Mouse (Mus musculus): Measurements from ENCODE around the gene Ccdc144b. TPM values are rescaled to one million over a fixed set of nuclear protein-coding genes. Genes with fewer than 3 reads are reported as not detected.

Ccdc144b gene
- polyA plus RNA-seq, 1 experiment from 2014 or later: not detected

DNA sequence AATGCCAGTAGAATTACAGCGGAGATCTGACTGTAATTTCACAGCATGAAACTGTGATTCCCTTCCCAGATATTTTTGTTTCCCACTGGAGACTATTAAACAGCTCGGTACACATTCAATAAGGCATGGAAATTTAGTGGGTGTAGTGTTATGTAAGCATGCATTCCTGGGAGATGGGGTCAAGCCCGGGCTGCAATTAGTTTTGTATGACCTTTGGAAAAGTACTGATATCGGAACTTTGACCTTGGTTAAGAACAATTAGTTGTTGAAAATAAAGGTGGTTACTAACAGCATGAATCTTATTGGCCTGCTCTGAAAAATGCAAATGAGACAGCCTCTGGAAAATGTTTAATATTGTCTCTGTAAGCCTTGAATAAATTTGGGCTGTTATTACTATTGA lies 82.9 kb downstream of the Ccdc144b start:
- WGBS: 88% methylated on average over 4 of the region's 4 CpGs
- no peaks in the 10 kb centered on the region for H3K4me1 ChIP-seq
- H3K4me3 ChIP-seq: no peak overlapping the region
- peaks cover 29% of the 10 kb centered on the region for H3K36me3 ChIP-seq
- no peak for ATAC-seq (replicated peaks)
- no peak overlapping the region for H3K27ac ChIP-seq (replicated peaks)
- H3K27me3 ChIP-seq: no peaks in the 10 kb centered on the region
- H3K9me3 ChIP-seq: no peaks in the 10 kb centered on the region
- no peak overlapping the region for H3K4me2 ChIP-seq (replicated peaks)
- no peak overlapping the region for H3K9ac ChIP-seq (replicated peaks)

DNA sequence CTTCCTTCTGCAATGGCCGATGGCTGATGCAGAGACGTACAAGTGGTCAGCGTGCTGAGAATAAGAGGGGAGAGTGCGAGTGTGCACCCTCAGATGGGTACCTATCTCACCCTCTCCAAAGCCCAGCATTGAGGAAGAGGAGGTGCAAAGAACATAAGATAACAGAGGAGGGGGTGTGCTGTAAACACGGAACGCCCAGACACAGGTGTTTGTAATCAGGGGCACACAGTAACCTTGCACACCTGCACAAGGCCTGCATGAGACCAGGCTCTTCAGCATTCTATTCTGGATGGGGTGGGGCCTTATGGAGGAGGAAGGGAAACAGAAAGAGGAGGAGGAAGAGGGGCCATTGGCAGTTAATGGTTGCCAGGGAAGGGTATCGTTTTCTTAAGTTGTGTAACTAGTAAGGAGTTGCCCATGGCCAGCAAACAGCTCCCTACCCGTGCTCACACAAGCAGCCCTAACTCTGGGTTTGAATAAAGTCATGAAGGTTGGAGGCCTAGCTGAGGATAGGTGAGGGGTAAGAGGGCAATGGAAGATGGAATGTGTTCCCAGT lies 85.9 kb downstream of the Ccdc144b start:
- no peaks in the 10 kb centered on the region for H3K4me1 ChIP-seq
- no peak overlapping the region for H3K9ac ChIP-seq (replicated peaks)
- peaks cover 30% of the 10 kb centered on the region for H3K36me3 ChIP-seq
- H3K4me2 ChIP-seq (replicated peaks): no peak overlapping the region
- H3K27ac ChIP-seq (replicated peaks): no peak overlapping the region
- no peak for ATAC-seq (replicated peaks)
- H3K4me3 ChIP-seq: no peak overlapping the region
- no peaks in the 10 kb centered on the region for H3K9me3 ChIP-seq
- WGBS: 96% methylated on average over 8 of the region's 8 CpGs
- no peaks in the 10 kb centered on the region for H3K27me3 ChIP-seq

GRCm38 (mm10) chr3:35966493-35966892 lies 86.9 kb downstream of the Ccdc144b start:
- no peak overlapping the region for H3K9ac ChIP-seq (replicated peaks)
- 87% methylated on average over 2 of the region's 2 CpGs for WGBS
- no peak overlapping the region for H3K27ac ChIP-seq (replicated peaks)
- no peaks in the 10 kb centered on the region for H3K9me3 ChIP-seq
- H3K27me3 ChIP-seq: no peaks in the 10 kb centered on the region
- H3K4me1 ChIP-seq: no peaks in the 10 kb centered on the region
- no peak for ATAC-seq (replicated peaks)
- no peak overlapping the region for H3K4me2 ChIP-seq (replicated peaks)
- H3K4me3 ChIP-seq: no peak overlapping the region
- peaks cover 27% of the 10 kb centered on the region for H3K36me3 ChIP-seq

DNA sequence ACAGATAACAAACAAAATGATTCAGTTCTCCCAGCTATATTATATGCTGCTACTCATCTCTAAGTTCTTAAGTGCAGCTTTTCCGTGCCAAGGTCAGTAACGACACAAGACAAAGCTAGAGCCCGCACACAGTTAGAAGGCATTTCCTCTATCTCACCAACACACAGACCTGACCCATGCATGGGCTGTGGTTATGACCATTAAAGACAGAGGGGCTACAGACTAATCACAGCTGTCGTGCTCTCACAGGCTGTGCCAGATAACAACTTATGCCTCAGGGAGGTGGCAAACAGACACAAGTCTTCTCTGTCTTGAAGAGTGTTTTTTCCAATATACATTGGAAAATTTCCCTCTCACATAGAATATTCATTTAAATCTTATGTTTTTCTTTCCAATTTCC lies 88.4 kb downstream of the Ccdc144b start:
- H3K27ac ChIP-seq (replicated peaks): no peak overlapping the region
- H3K4me1 ChIP-seq: no peaks in the 10 kb centered on the region
- H3K9ac ChIP-seq (replicated peaks): no peak overlapping the region
- WGBS: 91% methylated on average over 4 of the region's 4 CpGs
- H3K4me3 ChIP-seq: no peak overlapping the region
- H3K9me3 ChIP-seq: no peaks in the 10 kb centered on the region
- no peak for ATAC-seq (replicated peaks)
- no peaks in the 10 kb centered on the region for H3K27me3 ChIP-seq
- no peak overlapping the region for H3K4me2 ChIP-seq (replicated peaks)
- peaks cover 28% of the 10 kb centered on the region for H3K36me3 ChIP-seq

GRCm38 (mm10) chr3:35963921-35964320 lies 89.4 kb downstream of the Ccdc144b start:
- Histone ChIP-seq H3K27me3 (no peaks in the 10 kb centered on the region), H3K27ac (replicated peaks) (no peak overlapping the region), H3K4me2 (replicated peaks) (no peak overlapping the region), H3K9me3 (no peaks in the 10 kb centered on the region), H3K36me3 (peaks cover 33% of the 10 kb centered on the region), H3K4me1 (no peaks in the 10 kb centered on the region), H3K9ac (replicated peaks) (no peak overlapping the region), H3K4me3 (no peak overlapping the region)
- ATAC-seq (replicated peaks): no peak
- 88% methylated on average over 5 of the region's 5 CpGs for WGBS

GRCm38 (mm10) chr3:35963401-35963800 lies 89.9 kb downstream of the Ccdc144b start:
- WGBS: 92% methylated on average over 4 of the region's 4 CpGs
- Histone ChIP-seq H3K4me2 (replicated peaks) (no peak overlapping the region), H3K9me3 (no peaks in the 10 kb centered on the region), H3K4me3 (no peak overlapping the region), H3K27ac (replicated peaks) (no peak overlapping the region), H3K27me3 (no peaks in the 10 kb centered on the region), H3K4me1 (no peaks in the 10 kb centered on the region), H3K9ac (replicated peaks) (no peak overlapping the region), H3K36me3 (peaks cover 34% of the 10 kb centered on the region)
- ATAC-seq (replicated peaks): no peak

DNA sequence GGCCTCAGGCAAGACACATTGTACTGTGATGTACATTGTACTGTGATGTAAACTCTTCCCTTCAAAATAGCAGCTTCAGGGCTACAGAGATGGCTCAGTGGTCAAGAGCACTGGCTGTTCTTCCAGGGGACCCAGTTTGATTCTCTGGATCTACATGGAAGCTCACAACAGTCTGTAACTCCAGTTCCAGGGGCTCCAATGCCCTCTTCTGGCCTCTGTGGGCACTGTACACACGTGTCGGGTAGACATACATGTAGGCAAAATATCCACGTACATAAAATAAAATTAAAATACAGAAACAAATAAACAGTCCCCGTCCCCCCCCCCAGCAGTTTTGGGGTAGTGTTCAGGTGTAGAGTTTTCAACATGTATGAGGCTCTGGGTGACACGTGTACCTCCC lies 90.4 kb downstream of the Ccdc144b start:
- Histone ChIP-seq H3K36me3 (peaks cover 34% of the 10 kb centered on the region), H3K4me2 (replicated peaks) (no peak overlapping the region), H3K9ac (replicated peaks) (no peak overlapping the region), H3K27me3 (no peaks in the 10 kb centered on the region), H3K9me3 (no peaks in the 10 kb centered on the region), H3K4me1 (no peaks in the 10 kb centered on the region), H3K27ac (replicated peaks) (no peak overlapping the region), H3K4me3 (no peak overlapping the region)
- no peak for ATAC-seq (replicated peaks)
- WGBS: 96% methylated on average over 5 of the region's 5 CpGs

Other genes starting within 250 kb of the Ccdc144b start
- 115 and 118 TPM in 2 replicates for gene Dcun1d1, start 116.1 kb downstream of the Ccdc144b start, polyA plus RNA-seq (2015; fragmentation: Nextera tagmentation; extraction: Ambion mirVana)
- gene Mccc1, start 52.9 kb downstream of the Ccdc144b start, polyA plus RNA-seq (2015; fragmentation: Nextera tagmentation; extraction: Ambion mirVana): 30.4 and 31.9 TPM in 2 replicates
- 104 and 105 TPM in 2 replicates for gene Acad9, start 12.4 kb upstream of the Ccdc144b start, polyA plus RNA-seq (2015; fragmentation: Nextera tagmentation; extraction: Ambion mirVana)
- 13.6 and 16.6 TPM in 2 replicates for gene D3Ertd254e, start 97.5 kb upstream of the Ccdc144b start, polyA plus RNA-seq (2015; fragmentation: Nextera tagmentation; extraction: Ambion mirVana)
- gene Qrfpr, start 168.8 kb upstream of the Ccdc144b start, polyA plus RNA-seq (2015; fragmentation: Nextera tagmentation; extraction: Ambion mirVana): 2.1 and 3.0 TPM in 2 replicates